Mouse (Mus musculus): ENCODE measurements around the gene Mfrp.

DNA sequence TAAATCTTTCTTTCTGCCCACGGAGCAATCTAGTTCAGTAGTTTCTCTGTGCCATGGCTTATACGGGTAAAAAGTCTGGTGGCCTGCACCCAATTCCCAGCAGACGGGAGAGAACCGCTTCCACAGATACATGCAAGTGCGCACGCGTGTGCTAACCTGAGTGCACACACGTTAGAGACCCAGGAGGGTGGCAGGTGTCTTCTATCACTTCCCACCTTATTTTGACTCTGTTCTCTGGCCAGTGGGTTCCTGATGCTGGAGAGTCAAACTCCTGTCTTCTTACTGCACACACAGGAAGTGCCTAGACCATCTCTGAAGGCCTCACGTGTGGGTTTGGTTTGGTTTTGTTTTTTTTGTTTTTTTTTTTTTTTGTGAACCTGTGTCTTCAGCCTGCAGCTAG, 14.1 kb downstream of the Mfrp start:
- TF ChIP-seq CTCF (conservative IDR thresholded peaks at IDR 0.05; ENCODE audit: low read length) (no peak), NANOG (IDR thresholded peaks at IDR 0.05; ENCODE audit: borderline replicate concordance, low read length) (no peak)
